Mouse (Mus musculus) embryonic stem cell, embryonic (primary cell): Measurements from ENCODE around the gene Hnrnpf.

ENCODE experiments used
- CTCF ChIA-PET, 4 experiments: fragments of 300-600 bp in 2 of 4; fragments of 350-600 bp in 2 of 4; sonication (Branson Sonifier 250); formaldehyde crosslinking; loops; one replicate each; lab custom pipeline; 2022; ENCODE audit warnings: inconsistent platforms in 2 of 4; lab: Charles Lee
- POLR2A ChIA-PET, 4 experiments: fragments of 300-600 bp in 2 of 4; fragments of 350-600 bp in 2 of 4; sonication (Branson Sonifier 250); formaldehyde crosslinking; loops; one replicate each; lab custom pipeline; 2022; ENCODE audit warnings: antibody characterized with exemption in 4 of 4, inconsistent platforms in 1 of 4; lab: Charles Lee

The Hnrnpf gene

DNA sequence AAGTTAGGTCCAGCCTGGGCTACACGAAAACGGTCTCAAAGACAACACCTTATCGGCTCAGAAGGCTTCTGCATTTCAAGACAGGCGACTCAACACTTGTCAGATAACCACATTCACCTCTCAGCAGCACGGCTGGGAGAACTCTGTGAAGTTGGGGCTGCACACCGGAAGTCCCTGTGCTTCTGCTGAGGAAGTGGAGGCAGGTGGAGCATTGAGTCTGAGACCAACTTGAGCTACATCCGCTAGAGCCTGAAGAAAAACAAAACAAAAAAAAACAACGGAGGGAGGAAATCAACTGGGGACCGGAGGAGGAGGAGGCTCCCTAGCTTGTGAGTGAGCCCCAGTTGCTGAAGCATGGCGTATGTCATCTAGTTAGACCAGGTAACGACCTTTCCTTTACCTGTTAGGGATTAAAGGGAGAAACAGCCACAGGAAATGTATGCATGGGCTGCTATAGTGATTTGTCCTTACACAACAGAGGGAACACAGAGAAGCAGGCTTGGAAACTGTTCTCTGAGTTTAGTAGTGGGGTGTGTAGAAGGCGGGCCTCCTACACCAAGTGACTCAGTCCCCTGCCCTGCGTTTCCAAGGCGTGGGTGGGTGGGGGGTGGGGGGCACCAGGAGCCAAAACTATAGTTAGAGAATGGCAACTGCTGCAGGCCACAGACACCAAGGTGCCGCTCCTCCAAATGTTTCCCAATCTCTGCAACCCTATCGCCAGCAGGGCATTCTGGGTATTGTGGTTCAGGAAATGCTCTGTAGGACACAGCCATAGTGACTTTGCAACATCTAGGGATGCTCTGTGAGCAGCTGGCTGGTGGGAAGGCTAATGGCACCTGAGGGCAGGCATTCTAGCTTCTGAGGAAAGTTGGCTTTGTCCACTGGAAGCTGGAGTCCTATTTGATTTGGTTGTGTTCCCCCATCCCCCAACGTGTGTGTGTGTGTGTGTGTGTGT is at the start of gene Hnrnpf:
Gene Hnrnpf (plus strand): TSS at position 199 of the 955 bp plus-strand sequence.
- ChIA-PET CTCF (interaction anchor here in 2 of 4 experiments (1.1 to 1.8 kb wide), 2 partner anchors 11 to 21 kb away, joined by 3 to 4 read pairs; no protein-coding TSS in a partner anchor), POLR2A (interaction anchor here (0.7 to 25.6 kb wide), 20 partner anchors 7 to 165 kb away, joined by 3 to 676 read pairs (median 17); partner anchors contain the start of gene Fxyd4 (in 1 of the 4))

DNA sequence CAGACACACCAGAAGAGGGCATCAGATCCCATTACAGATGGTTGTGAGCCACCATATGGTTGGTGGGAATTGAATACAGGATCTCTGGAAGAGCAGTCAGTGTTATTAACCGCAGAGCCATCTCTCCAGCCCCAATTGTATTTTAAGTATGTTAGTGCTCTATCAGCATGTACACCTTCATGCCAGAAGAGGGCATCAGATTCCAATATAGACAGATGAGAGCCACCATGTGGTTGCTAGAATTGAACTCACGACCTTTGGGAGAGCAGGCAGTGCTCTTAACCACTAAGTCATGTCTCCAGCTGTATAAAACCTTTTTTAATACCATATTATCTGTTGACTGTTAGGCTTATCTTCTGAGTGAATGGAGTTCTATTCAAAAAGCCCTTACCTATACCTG is 48.4 kb upstream of the Hnrnpf start:
- POLR2A ChIA-PET, result interaction anchor here in 1 of 4 experiments (1.6 to 2.1 kb wide), 2 partner anchors 70 to 77 kb away, joined by 3 to 7 read pairs; no protein-coding TSS in a partner anchor

DNA sequence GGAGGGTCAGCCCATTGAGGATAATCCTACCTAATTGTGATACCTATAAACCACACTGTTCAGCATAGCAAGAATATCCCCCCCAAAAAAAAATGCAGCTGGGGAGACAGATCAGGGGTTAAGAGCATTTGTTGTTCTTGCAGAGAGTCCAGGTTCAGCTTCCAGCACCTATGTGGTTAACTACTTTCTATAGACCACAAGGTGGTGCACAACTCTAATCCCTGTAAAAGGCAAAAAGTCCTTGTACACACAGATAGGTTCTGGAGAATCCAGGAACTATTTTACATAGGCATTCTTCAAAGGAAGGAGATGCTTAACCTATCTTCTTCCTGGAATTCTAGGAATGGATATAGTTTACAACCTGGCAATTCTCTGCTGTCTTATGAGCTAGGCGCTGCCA is 42.1 kb upstream of the Hnrnpf start:
- ChIA-PET CTCF (interaction anchor here in 3 of 4 experiments (0.7 to 1.6 kb wide), 6 partner anchors 12 to 127 kb away, joined by 3 to 8 read pairs (median 3); no protein-coding TSS in a partner anchor), POLR2A (interaction anchor here in 3 of 4 experiments (0.6 to 3.8 kb wide), 8 partner anchors 13 to 232 kb away, joined by 3 to 16 read pairs (median 3); no protein-coding TSS in a partner anchor)

More for the DNA sequence above, 48.4 kb upstream of the Hnrnpf start:
- CTCF ChIA-PET, result interaction anchor here in 1 of 4 experiments (0.5 kb wide), 1 partner anchor 563 kb away, joined by 5 read pairs; no protein-coding TSS in a partner anchor

DNA sequence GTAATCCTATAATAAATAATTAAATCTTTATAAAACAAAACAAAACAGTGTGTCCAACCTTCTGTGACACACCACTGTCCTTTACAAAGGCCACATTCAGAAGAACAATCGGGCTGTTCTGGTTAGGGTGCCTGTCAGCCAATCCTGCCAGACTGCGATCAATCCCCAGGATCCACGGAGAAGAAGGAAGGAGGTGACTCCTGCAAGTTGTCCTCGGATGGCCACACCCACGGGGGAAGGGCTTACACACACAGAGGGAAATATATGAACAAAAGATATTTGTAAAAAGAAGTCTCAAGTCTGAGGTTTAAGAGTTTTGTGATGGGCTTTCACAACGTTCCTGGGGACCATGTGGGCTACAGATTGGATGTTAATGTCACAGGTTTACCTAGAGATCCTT is 38.3 kb upstream of the Hnrnpf start, which contains the start of gene Zfp239:
Gene Zfp239 (plus strand): TSS at position 253 of the 400 bp plus-strand sequence.
- ChIA-PET CTCF (no interaction called here), POLR2A (interaction anchor here in 2 of 4 experiments (1.4 to 3.1 kb wide), 3 partner anchors 9 to 284 kb away, joined by 3 to 54 read pairs (median 3); no protein-coding TSS in a partner anchor)

GRCm38 (mm10) chr6:117862465-117862864 is 37.7 kb upstream of the Hnrnpf start:
- POLR2A ChIA-PET, result interaction anchor here (0.6 to 3.1 kb wide), 35 partner anchors 9 to 285 kb away, joined by 3 to 54 read pairs (median 5); partner anchors contain the start of genes Hnrnpf (in 2 of the 4) and Zfp637 (in 2 of the 4)
- CTCF ChIA-PET, result interaction anchor here in 2 of 4 experiments (0.6 to 2.0 kb wide), 7 partner anchors 9 to 58 kb away, joined by 3 to 11 read pairs (median 4); no protein-coding TSS in a partner anchor

DNA sequence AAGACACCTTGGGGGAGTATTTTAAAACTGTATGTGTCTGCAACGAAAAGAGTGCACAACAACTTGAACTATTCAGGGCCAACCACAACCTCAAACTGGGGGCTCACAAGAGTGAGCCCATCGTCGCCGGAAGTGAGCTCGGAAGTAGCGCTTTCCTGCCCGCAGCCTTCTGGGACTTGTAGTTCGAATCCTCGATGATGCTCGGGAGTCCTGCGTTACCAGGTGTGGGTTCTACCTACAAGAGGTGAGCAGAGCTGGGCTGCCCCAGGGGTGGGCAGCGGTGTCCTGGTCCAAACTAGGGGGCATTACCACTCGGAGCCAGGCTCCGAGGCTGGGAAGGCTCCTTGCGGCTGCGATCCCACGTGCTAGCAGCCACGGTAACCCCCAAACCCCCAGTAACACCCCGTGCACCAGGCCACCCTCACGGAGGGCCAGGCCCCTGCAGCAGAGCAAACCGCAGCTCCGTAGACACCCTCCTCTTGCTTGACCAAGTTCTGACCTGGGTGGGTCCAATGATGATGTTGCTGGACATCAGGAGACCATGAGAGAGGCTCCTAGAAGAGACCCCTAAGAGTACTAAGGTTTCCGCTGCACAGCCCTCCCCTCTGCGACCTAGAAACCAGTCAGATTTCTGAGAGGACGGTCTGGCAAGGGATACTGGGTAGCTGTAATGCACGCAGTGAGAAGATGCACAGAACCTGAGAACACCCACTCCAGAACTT is 37.1 kb upstream of the Hnrnpf start:
- ChIA-PET CTCF (interaction anchor here in 3 of 4 experiments (0.5 to 2.0 kb wide), 13 partner anchors 8 to 666 kb away, joined by 3 to 11 read pairs (median 4); no protein-coding TSS in a partner anchor), POLR2A (interaction anchor here (0.6 to 3.1 kb wide), 43 partner anchors 8 to 285 kb away, joined by 3 to 54 read pairs (median 5); partner anchors contain the start of genes Zfp637 (in 3 of the 4) and Hnrnpf (in 2 of the 4))

- CTCF ChIA-PET, result interaction anchor here in 3 of 4 experiments (0.5 to 2.0 kb wide), 8 partner anchors 8 to 665 kb away, joined by 3 to 11 read pairs (median 4); no protein-coding TSS in a partner anchor
- POLR2A ChIA-PET, result interaction anchor here (0.6 to 3.1 kb wide), 32 partner anchors 8 to 75 kb away, joined by 3 to 54 read pairs (median 7); partner anchors contain the start of genes Zfp637 (in 3 of the 4) and Hnrnpf (in 1 of the 4)
Measured at GRCm38 (mm10) chr6:117863751-117864150, 36.4 kb upstream of the Hnrnpf start.

DNA sequence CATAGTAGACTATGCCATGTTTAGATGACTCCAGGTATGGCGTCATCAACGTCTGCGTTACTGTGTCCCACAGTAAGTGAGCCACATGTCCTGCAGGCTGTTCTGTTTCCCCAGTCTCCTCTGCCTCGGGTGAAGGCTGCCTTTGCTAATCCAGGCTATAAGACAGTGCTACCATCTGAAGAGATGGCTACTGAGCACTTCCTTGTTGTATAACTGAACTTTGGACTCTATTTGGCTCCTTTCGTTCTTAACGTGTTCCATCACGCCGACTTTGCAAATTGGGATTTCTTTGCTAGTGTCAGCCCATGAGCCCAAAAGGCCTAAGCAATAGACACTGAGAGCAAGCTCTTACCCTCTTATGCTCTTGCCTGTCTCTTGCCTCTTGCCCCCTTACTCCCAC is 31.9 kb upstream of the Hnrnpf start:
- ChIA-PET POLR2A (interaction anchor here in 2 of 4 experiments (1.1 to 11.7 kb wide), 5 partner anchors 11 to 49 kb away, joined by 3 to 320 read pairs (median 3); no protein-coding TSS in a partner anchor), CTCF (no interaction called here)

DNA sequence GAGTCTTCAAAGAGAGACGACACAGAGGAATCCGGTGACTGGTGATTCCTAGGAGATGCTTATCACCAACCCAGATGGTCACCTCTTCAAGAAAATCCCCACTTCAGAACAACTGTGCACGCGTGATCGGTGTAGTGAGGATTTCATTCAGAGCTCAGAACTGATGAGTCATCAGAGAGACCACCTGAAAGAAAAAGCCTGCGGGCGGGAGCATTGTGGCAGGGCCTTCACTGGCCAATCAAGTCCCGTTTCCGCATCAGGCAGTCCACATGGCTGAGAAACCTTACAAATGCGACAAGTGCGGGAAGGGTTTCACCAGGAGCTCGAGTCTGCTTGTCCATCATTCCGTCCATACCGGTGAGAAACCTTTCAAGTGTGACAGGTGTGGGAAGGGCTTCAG is 29.1 kb upstream of the Hnrnpf start:
- ChIA-PET CTCF (interaction anchor here in 3 of 4 experiments (0.5 to 2.4 kb wide), 9 partner anchors 8 to 51 kb away, joined by 3 to 11 read pairs (median 5); no protein-coding TSS in a partner anchor), POLR2A (interaction anchor here (0.7 to 11.7 kb wide), 49 partner anchors 8 to 268 kb away, joined by 3 to 320 read pairs (median 7); partner anchors contain the start of genes Zfp637 (in 3 of the 4), Fxyd4 (in 2 of the 4), Hnrnpf (in 2 of the 4) and Csgalnact2 (in 1 of the 4))

- ChIA-PET CTCF (interaction anchor here in 2 of 4 experiments (0.6 to 0.7 kb wide), 2 partner anchors 10 to 25 kb away, joined by 4 to 7 read pairs; no protein-coding TSS in a partner anchor), POLR2A (interaction anchor here (0.6 to 11.7 kb wide), 16 partner anchors 9 to 319 kb away, joined by 3 to 320 read pairs (median 16); partner anchors contain the start of genes Hnrnpf (in 1 of the 4), Zfp239 (in 1 of the 4) and Zfp637 (in 1 of the 4))
Measured at GRCm38 (mm10) chr6:117873450-117873849, 26.7 kb upstream of the Hnrnpf start.

DNA sequence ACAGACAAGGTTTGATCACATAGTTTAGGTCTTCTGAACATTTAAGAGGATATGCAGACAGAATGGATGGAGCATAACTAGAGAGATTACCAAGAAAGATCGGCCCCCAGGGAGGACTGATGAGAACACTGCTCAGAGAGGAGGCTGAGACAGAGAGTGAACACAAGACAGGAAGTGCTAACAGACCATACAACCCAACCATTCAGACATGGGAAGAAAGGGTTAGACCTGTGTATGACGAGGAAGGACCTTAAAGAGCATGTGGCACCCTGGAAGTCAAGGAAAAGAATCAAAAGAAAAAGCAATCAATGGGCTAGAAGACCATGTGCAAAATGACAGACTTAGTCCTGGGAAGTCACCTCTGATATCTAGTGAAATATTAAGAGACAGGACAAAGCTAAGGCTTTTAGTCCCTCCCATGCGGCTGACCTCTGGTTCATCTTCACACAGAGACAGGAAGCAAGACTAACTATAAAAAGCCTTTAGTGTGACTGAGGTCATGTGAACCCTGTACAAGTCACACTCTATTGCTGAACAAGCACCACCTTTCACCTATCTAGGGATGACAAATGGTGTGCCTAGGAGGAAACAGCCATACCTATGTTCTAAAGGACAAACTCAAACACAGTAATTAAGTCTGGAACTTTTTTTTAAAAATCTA is 25.4 kb upstream of the Hnrnpf start:
- ChIA-PET CTCF (interaction anchor here in 3 of 4 experiments (0.6 to 1.2 kb wide), 3 partner anchors 11 to 878 kb away, joined by 3 to 7 read pairs (median 4); no protein-coding TSS in a partner anchor), POLR2A (interaction anchor here in 3 of 4 experiments (0.6 to 11.7 kb wide), 12 partner anchors 8 to 54 kb away, joined by 3 to 320 read pairs (median 4); partner anchors contain the start of gene Zfp239 (in 1 of the 3))

- ChIA-PET CTCF (interaction anchor here in 2 of 4 experiments (0.6 to 1.2 kb wide), 3 partner anchors 29 to 53 kb away, joined by 3 to 4 read pairs (median 3); no protein-coding TSS in a partner anchor), POLR2A (interaction anchor here (0.6 to 7.7 kb wide), 45 partner anchors 7 to 187 kb away, joined by 3 to 57 read pairs (median 6); partner anchors contain the start of genes Hnrnpf (in 3 of the 4) and Zfp637 (in 1 of the 4))
Measured at GRCm38 (mm10) chr6:117878700-117879407, 21.3 kb upstream of the Hnrnpf start.

DNA sequence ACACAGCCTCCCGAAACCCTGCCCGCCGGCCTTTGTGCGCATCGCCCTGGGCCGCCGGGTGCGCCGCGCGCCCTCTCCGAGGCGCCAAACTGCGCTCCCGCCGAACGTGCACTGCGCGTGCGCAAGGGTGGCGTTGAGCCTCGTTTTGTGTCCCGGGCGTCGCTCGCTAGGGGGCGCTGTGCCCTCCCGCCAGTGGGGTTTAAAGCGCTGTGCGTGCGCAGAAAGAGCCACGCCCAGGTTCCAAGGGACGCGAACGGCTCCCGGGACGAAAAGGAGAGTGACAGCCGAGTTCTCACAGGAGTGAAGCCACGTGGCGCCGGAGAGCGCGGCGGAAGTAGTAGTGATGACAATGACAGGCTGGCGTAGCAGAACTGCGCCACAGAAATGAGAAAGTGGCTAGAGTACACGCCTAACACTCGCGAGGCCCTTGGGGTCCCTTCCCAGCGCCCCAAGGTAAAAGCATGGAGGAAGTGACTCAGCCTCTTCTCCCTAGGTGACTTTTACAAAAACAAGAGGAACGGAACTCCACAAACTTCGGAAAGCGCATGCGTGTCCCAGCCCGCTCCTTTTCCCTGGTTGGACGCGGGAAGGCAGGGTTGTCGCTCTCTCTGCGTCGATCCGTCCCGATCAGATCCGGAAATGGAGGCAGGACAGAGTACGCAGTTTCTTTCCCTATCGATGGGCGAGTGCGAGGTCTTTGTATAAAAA is 20.6 kb upstream of the Hnrnpf start:
- ChIA-PET POLR2A (interaction anchor here (0.7 to 7.7 kb wide), 41 partner anchors 8 to 86 kb away, joined by 3 to 117 read pairs (median 6); partner anchors contain the start of genes Hnrnpf (in 3 of the 4) and Zfp637 (in 1 of the 4)), CTCF (interaction anchor here in 2 of 4 experiments (0.6 to 1.2 kb wide), 3 partner anchors 29 to 53 kb away, joined by 3 to 4 read pairs (median 3); no protein-coding TSS in a partner anchor)

- ChIA-PET CTCF (interaction anchor here in 1 of 4 experiments (1.5 to 1.9 kb wide), 2 partner anchors 9 to 17 kb away, joined by 3 to 6 read pairs; no protein-coding TSS in a partner anchor), POLR2A (interaction anchor here (0.7 to 14.3 kb wide), 26 partner anchors 8 to 57 kb away, joined by 3 to 520 read pairs (median 16); partner anchors contain the start of genes Hnrnpf (in 3 of the 4) and Fxyd4 (in 1 of the 4))
Measured at GRCm38 (mm10) chr6:117880394-117880838, 19.7 kb upstream of the Hnrnpf start.
